Mouse (Mus musculus) limb, embryonic 10.5 days (tissue): ENCODE results near the gene 2310011J03Rik. TPM values are rescaled to one million over a fixed set of nuclear protein-coding genes. Genes with fewer than 3 reads are reported as not detected.
A peak's percentile ranks its signal among the peaks of the same experiment; 100 is the strongest.
"Not testable (repeated sequence)": the region's sequence is repeated elsewhere in the genome, so short reads cannot be mapped to it uniquely, and the experiment has no call there.

ENCODE experiments used
- DNase-seq: peaks from one replicate; pipeline ENCODE4 v3.0.0-alpha.2; 2017; ENCODE audit warnings: low spot score
- H3K27ac ChIP-seq: fragments of 300-500 bp; sonication (generic); 2 replicates; pipeline ENCODE4 v1.5.1; 2016; ENCODE audit warnings: mild to moderate bottlenecking
- H3K27me3 ChIP-seq: fragments of 300-500 bp; sonication (generic); 2 replicates; pipeline ENCODE4 v1.6.1; 2016; ENCODE audit warnings: low read depth, mild to moderate bottlenecking; ENCODE audit not compliant: poor library complexity, severe bottlenecking
- H3K36me3 ChIP-seq: fragments of 300-500 bp; sonication (generic); 2 replicates; pipeline ENCODE4 v1.6.1; 2016; ENCODE audit warnings: mild to moderate bottlenecking, moderate library complexity
- H3K4me1 ChIP-seq: fragments of 300-500 bp; sonication (generic); 2 replicates; pipeline ENCODE4 v1.6.1; 2016
- H3K4me3 ChIP-seq: fragments of 300-500 bp; sonication (generic); 2 replicates; pipeline ENCODE4 v1.5.1; 2016; ENCODE audit warnings: mild to moderate bottlenecking, moderate library complexity
- H3K9me3 ChIP-seq: fragments of 300-500 bp; sonication (generic); replicated peaks from 2 replicates; pipeline ENCODE4 v1.6.1; 2016; ENCODE audit warnings: mild to moderate bottlenecking
- WGBS: fragments of 180-500 bp; shearing (Covaris S2); methylation state at CpG from one replicate; pipeline ENCODE4 v1.1.7; 2016; 5-methylcytosine and 5-hydroxymethylcytosine counted together
- polyA plus RNA-seq: library from polyadenylated mRNA; unstranded; fragments of >200 nt; fragmentation: Nextera tagmentation; extraction: Ambion mirVana; gene quantifications from 2 replicates; pipeline ENCODE4 v1.2.1, GENCODE M21; 2016

2310011J03Rik gene
- polyA plus RNA-seq, 1 experiment from 2014 or later, result 58.2 TPM

- Histone ChIP-seq H3K27ac (no peak overlapping the region), H3K27me3 (peaks cover 100% of the 10 kb centered on the region), H3K4me1 (peaks cover 20% of the 10 kb centered on the region), H3K4me3 (no peak overlapping the region; the same call in 1 of the 2 replicates), H3K9me3 (no peaks in the 10 kb centered on the region), H3K36me3 (0 out of 2 replicates have a peak, but pooled peaks cover 2% of the 10 kb centered on the region)
- 3% methylated on average over 7 of the region's 7 CpGs for WGBS
- DNase-seq, result peak; percentile 93
Observed at GRCm38 (mm10) chr10:80350292-80350691, 30.0 kb upstream of the 2310011J03Rik start.

GRCm38 (mm10) chr10:80348981-80349380 is 28.6 kb upstream of the 2310011J03Rik start:
- Histone ChIP-seq H3K36me3 (0 out of 2 replicates have a peak, but pooled peaks cover 2% of the 10 kb centered on the region), H3K27me3 (peaks cover 100% of the 10 kb centered on the region), H3K27ac (no peak overlapping the region), H3K4me3 (peak overlapping the region; percentile 40), H3K4me1 (peaks cover 26% of the 10 kb centered on the region), H3K9me3 (no peaks in the 10 kb centered on the region)
- no peak for DNase-seq
- WGBS, result 18% methylated on average over 26 of the region's 26 CpGs

DNA sequence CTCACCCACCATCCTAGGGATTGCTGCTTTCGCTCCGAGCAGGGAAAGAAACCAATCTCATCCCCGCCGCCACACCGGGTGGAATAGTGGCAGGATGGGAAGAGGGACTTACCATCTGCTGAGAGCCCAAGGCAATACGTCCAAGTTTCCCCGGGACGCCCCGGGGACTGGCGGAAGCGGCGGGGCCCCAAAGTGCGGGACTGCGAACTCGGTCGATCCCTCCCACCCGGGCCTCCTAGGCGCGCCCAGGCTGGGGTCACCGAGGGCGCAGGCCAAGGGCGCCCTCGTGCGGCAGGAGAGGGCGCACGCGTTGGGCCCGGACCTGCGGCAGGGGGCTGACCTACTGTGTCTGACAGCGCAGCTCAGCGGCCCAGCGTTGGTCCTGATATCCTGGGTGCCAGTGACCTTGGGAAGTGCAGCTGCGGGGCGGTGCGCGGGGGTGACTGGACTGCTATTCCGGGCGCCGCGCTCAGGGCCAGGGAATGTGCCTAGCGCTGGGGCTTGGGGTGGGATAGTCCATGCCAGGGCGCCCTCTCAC is 28.0 kb upstream of the 2310011J03Rik start, which contains the start of gene Adamtsl5:
Gene Adamtsl5, minus strand, starts transcription at position 169 of the 538 bp plus-strand sequence.
- Histone ChIP-seq H3K4me3 (peak within 1 kb of the TSS; percentile 40), H3K36me3 (0 out of 2 replicates have a peak, but pooled peaks cover 2% of the 10 kb centered on the region), H3K27ac (no peak within 1 kb of the TSS), H3K9me3 (no peaks in the 10 kb centered on the region), H3K4me1 (peaks cover 31% of the 10 kb centered on the region), H3K27me3 (peaks cover 100% of the 10 kb centered on the region)
- 1% methylated on average over 40 of the region's 42 CpGs for WGBS
- DNase-seq, result peak; percentile 78

- no peaks in the 10 kb centered on the region for H3K9me3 ChIP-seq
- H3K36me3 ChIP-seq, result 0 out of 2 replicates have a peak, but pooled peaks cover 2% of the 10 kb centered on the region
- peaks cover 100% of the 10 kb centered on the region for H3K27me3 ChIP-seq
- peaks cover 39% of the 10 kb centered on the region for H3K4me1 ChIP-seq
- 18% methylated on average over 17 of the region's 17 CpGs for WGBS
- H3K27ac ChIP-seq, result no peak overlapping the region
- no peak for DNase-seq
- H3K4me3 ChIP-seq, result no peak overlapping the region; the same call in 1 of the 2 replicates
Observed at GRCm38 (mm10) chr10:80347514-80347967, 27.2 kb upstream of the 2310011J03Rik start.

GRCm38 (mm10) chr10:80345929-80346328 is 25.6 kb upstream of the 2310011J03Rik start:
- not testable (repeated sequence) for H3K9me3 ChIP-seq, H3K27ac ChIP-seq, H3K36me3 ChIP-seq, DNase-seq, H3K4me3 ChIP-seq
- 72% methylated on average over 6 of the region's 6 CpGs for WGBS
- Histone ChIP-seq H3K4me1 (peaks cover 55% of the 10 kb centered on the region), H3K27me3 (peaks cover 100% of the 10 kb centered on the region)

- under 1% methylated on average over 16 of the region's 16 CpGs for WGBS
- Histone ChIP-seq H3K4me3 (0 out of 2 replicates have a peak overlapping the region, but pooled peaks have one; percentile 19), H3K36me3 (0 out of 2 replicates have a peak, but pooled peaks cover 2% of the 10 kb centered on the region), H3K9me3 (no peaks in the 10 kb centered on the region), H3K27ac (peak overlapping the region; percentile 10; the same call in 1 of the 2 replicates), H3K27me3 (peaks cover 100% of the 10 kb centered on the region), H3K4me1 (peaks cover 61% of the 10 kb centered on the region)
- DNase-seq, result no peak
Observed at GRCm38 (mm10) chr10:80345122-80345521, 24.8 kb upstream of the 2310011J03Rik start.

DNA sequence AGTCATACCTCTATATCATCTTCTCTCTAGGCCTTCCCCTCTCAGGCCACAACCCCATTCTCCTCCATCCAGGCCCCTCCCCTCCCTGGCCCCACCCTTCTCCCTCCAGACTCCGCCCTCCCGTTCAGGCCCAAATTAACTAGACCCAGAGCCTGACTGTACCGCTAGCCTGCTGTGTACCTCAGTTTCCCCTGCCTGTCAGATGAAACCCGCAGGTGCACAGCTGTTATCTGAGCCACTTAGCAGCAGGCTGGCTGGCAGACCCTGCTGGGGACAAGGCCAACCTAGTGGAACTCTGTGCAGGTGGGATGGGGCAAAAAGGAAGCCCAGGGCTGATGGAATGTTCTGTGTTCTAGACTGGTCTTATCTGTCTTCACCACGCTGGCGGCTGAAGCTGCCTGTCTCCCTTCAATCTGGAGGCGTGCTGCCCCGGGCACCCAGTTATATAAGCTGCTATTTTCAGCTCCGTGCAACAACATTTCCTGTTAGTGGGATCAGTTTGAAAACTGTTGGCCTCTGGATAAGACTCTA is 23.9 kb upstream of the 2310011J03Rik start:
- WGBS, result 42% methylated on average over 9 of the region's 9 CpGs
- Histone ChIP-seq H3K27me3 (peaks cover 99% of the 10 kb centered on the region), H3K27ac (no peak overlapping the region), H3K9me3 (no peaks in the 10 kb centered on the region), H3K4me1 (peaks cover 62% of the 10 kb centered on the region), H3K36me3 (0 out of 2 replicates have a peak, but pooled peaks cover 2% of the 10 kb centered on the region), H3K4me3 (no peak overlapping the region)
- DNase-seq, result no peak

DNA sequence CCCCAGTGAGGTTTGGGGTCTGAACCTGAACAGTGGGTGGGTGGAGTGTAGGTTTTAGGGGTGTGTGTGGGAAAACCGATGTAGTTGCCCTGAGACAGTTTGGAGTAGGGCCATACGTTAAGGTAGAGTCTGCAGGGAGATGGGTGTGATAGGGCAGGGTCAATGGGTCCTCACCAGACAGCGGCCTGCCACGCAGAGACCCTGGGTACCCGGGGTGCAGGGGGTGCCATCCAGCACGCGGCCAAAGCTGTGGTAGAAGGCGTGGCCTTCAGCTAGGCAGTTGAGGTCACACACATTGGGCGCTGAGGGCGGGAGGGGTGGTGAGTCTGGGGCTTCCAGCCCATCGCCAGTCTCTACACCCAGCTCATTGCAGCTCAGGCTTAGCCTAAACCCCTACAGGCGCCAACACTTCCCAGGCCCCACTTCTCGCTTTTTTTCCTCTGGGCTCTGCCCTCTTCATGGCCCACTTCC is 23.1 kb upstream of the 2310011J03Rik start:
- 25% methylated on average over 13 of the region's 13 CpGs for WGBS
- Histone ChIP-seq H3K4me3 (peak overlapping the region; percentile 44), H3K27me3 (peaks cover 94% of the 10 kb centered on the region), H3K36me3 (0 out of 2 replicates have a peak, but pooled peaks cover under 1% of the 10 kb centered on the region), H3K4me1 (peaks cover 54% of the 10 kb centered on the region), H3K9me3 (no peaks in the 10 kb centered on the region), H3K27ac (no peak overlapping the region)
- DNase-seq, result no peak

GRCm38 (mm10) chr10:80342749-80343424 is 22.6 kb upstream of the 2310011J03Rik start:
- H3K27me3 ChIP-seq, result peaks cover 92% of the 10 kb centered on the region
- no peaks in the 10 kb centered on the region for H3K9me3 ChIP-seq
- DNase-seq, result peak; percentile 66
- peaks cover 49% of the 10 kb centered on the region for H3K4me1 ChIP-seq
- WGBS, result under 1% methylated on average over 22 of the region's 33 CpGs
- peak overlapping the region; percentile 44 for H3K4me3 ChIP-seq
- no peaks in the 10 kb centered on the region for H3K36me3 ChIP-seq
- no peak overlapping the region for H3K27ac ChIP-seq

DNA sequence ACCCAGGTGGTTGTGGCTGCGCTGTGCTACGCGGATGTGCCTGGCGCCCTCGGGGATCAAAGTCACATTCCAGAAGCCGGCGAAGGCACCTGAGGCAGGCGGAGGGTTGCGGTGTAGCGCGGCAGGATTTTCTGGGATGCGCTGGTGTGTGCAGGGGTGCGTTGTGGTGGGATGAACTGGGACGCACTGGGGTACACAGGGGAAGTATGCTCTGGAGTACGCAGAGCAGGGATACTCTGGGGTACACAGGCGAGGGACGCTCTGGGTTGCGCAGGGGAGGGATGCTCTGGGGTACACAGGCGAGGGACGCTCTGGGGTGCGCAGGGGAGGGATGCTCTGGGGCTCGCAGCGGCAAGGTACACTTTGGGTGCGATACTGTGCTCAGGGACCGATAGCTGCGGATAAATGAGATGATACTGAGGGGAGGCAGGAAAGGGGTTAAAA is 22.0 kb upstream of the 2310011J03Rik start:
- DNase-seq, result no peak
- Histone ChIP-seq H3K4me3 (peak overlapping the region; percentile 44), H3K9me3 (no peaks in the 10 kb centered on the region), H3K4me1 (peaks cover 47% of the 10 kb centered on the region), H3K27ac (no peak overlapping the region), H3K27me3 (peaks cover 86% of the 10 kb centered on the region), H3K36me3 (no peaks in the 10 kb centered on the region)
- WGBS, result under 1% methylated on average over 26 of the region's 26 CpGs

DNA sequence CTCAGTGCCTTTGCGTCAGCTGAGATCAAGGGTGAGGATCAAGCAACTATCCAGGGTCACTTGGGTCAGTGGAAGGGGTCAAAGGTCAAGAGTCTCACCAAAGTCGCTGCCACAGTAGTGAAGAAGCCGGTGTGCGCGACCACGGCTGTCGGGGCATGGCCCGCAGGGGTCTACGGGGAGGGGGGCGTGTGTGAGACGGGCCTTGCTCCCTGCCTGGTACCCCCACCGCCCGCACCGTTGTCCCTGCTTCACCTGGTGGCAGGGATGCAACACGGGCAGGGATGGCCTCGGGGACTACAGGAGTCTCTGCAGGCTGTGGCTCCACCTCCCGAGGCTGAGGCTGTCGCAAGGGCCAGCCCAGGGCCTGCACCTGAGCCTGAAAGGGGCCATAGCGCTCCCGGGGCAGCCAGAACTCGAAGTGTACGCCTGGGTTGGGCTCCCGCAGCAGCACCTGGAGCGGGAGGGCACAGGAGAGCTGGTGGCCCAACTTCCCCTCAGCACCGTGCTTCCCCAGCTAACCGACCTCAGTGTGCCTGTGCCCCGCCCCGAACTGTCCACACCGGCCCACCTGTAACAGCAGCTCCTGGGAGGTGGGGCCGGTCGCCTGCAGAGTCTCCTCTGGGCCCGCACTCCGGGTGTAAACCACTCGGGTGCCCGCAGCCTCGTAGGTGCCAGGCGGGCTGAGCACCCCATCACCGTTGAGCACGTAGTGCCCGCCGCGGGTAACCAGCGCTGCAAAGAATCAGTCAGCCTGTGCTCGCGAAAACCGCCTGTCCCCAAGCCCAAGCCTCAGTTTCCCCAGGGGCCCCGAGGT is 21.4 kb upstream of the 2310011J03Rik start:
- 0 out of 2 replicates have a peak overlapping the region, but pooled peaks have one; percentile 12 for H3K27ac ChIP-seq

GRCm38 (mm10) chr10:80341026-80341425 is 20.7 kb upstream of the 2310011J03Rik start:
- no peak for DNase-seq
- peaks cover 82% of the 10 kb centered on the region for H3K27me3 ChIP-seq
- H3K4me3 ChIP-seq, result peak overlapping the region; percentile 44; the same call in 1 of the 2 replicates
- H3K4me1 ChIP-seq, result peaks cover 53% of the 10 kb centered on the region
- no peak overlapping the region for H3K27ac ChIP-seq
- WGBS, result 15% methylated on average over 21 of the region's 21 CpGs
- H3K36me3 ChIP-seq, result no peaks in the 10 kb centered on the region
- H3K9me3 ChIP-seq, result no peaks in the 10 kb centered on the region

More for the DNA sequence above, 21.4 kb upstream of the 2310011J03Rik start:
- H3K9me3 ChIP-seq, result no peaks in the 10 kb centered on the region
- H3K4me1 ChIP-seq, result peaks cover 48% of the 10 kb centered on the region
- DNase-seq, result no peak
- peak overlapping the region; percentile 44 for H3K4me3 ChIP-seq
- H3K27me3 ChIP-seq, result peaks cover 83% of the 10 kb centered on the region
- no peaks in the 10 kb centered on the region for H3K36me3 ChIP-seq
- WGBS, result 4% methylated on average over 47 of the region's 47 CpGs
